Mouse (Mus musculus) CH12.LX (cell line): ENCODE data around the gene Adam8. TPM values are rescaled to one million over a fixed set of nuclear protein-coding genes. Genes with fewer than 3 reads are reported as not detected.

Experiments used
- DNase-seq: peaks from one replicate; pipeline ENCODE4 v3.0.0-alpha.2; 2013; ENCODE audit errors: extremely low read depth
- H3K27ac ChIP-seq: 2 replicates; pipeline ENCODE4 v1.5.1; 2012; ENCODE audit warnings: low read depth, mild to moderate bottlenecking, control low read depth, moderate library complexity; ENCODE audit not compliant: insufficient read depth
- H3K27me3 ChIP-seq: replicated peaks from 2 replicates; pipeline ENCODE3; 2012; ENCODE audit warnings: inconsistent platforms
- H3K36me3 ChIP-seq, 2 experiments: replicated peaks in 1 of 2; 2 replicates each; pipeline versions ENCODE3 to v1.6.1; 2012; ENCODE audit warnings: inconsistent platforms in 1 of 2, low read length in 1 of 2, mild to moderate bottlenecking in 1 of 2, mixed read lengths in 1 of 2, moderate library complexity in 1 of 2; ENCODE audit not compliant: control insufficient read depth in 1 of 2, insufficient read depth in 1 of 2
- H3K4me1 ChIP-seq, 2 experiments: 2 replicates each; pipeline ENCODE4 v1.6.1; 2012; ENCODE audit warnings: inconsistent platforms in 1 of 2, moderate library complexity in 1 of 2; ENCODE audit not compliant: insufficient read depth in 2 of 2, control insufficient read depth in 1 of 2
- H3K4me2 ChIP-seq: 2 replicates; pipeline ENCODE4 v1.6.1; 2012; ENCODE audit warnings: low read depth, mild to moderate bottlenecking, control low read depth; ENCODE audit not compliant: poor library complexity, insufficient read depth, severe bottlenecking
- H3K4me3 ChIP-seq, 3 experiments: fragments of 150-350 bp in 1 of 3; sonication (generic) in 1 of 3; replicated peaks in 1 of 3; 2 replicates each; pipeline versions ENCODE3 to v1.5.1; 2011 to 2012; ENCODE audit warnings: low read depth in 2 of 3, low read length in 2 of 3, mild to moderate bottlenecking in 2 of 3, moderate library complexity in 2 of 3, control low read depth in 1 of 3, improper control_type of control experiment in 1 of 3, inconsistent platforms in 1 of 3, mixed read lengths in 1 of 3; ENCODE audit not compliant: poor library complexity in 1 of 3
- H3K79me2 ChIP-seq: replicated peaks from 2 replicates; pipeline ENCODE4 v1.6.1; 2012; ENCODE audit warnings: mild to moderate bottlenecking, moderate library complexity; ENCODE audit not compliant: control insufficient read depth, poor library complexity, insufficient read depth, severe bottlenecking; ENCODE audit errors: extremely low read depth
- H3K9ac ChIP-seq: 2 replicates; pipeline ENCODE4 v1.6.1; 2012; ENCODE audit warnings: low read depth, mild to moderate bottlenecking, control low read depth, moderate library complexity; ENCODE audit not compliant: insufficient read depth
- H3K9me3 ChIP-seq: replicated peaks from 2 replicates; pipeline ENCODE3; 2012; ENCODE audit warnings: low read length, inconsistent platforms, mixed read lengths
- CHD1 ChIP-seq: IDR thresholded peaks from 2 replicates; pipeline ENCODE4 v1.6.1; 2012; ENCODE audit warnings: low read depth, low read length, improper control_type of control experiment, inconsistent platforms
- CHD2 ChIP-seq: IDR thresholded peaks from 2 replicates; pipeline ENCODE4 v1.6.1; 2011; ENCODE audit warnings: low read length, improper control_type of control experiment
- E2F4 ChIP-seq: IDR thresholded peaks from 2 replicates; pipeline ENCODE4 v1.6.1; 2011; ENCODE audit warnings: low read depth, low read length, improper control_type of control experiment; ENCODE audit not compliant: insufficient replicate concordance
- EP300 ChIP-seq: IDR thresholded peaks from 2 replicates; pipeline ENCODE4 v1.6.1; 2011; ENCODE audit warnings: low read length, improper control_type of control experiment
- ETS1 ChIP-seq: conservative IDR thresholded peaks from 2 replicates; pipeline ENCODE4 v1.6.1; 2012; ENCODE audit warnings: low read depth, mild to moderate bottlenecking, inconsistent platforms, low read length, improper control_type of control experiment, moderate library complexity
- GABPA ChIP-seq: IDR thresholded peaks from 2 replicates; pipeline ENCODE4 v1.6.1; 2012; ENCODE audit warnings: low read depth, low read length, improper control_type of control experiment, inconsistent platforms; ENCODE audit not compliant: insufficient replicate concordance
- IRF4 ChIP-seq: IDR thresholded peaks from 2 replicates; pipeline ENCODE4 v1.6.1; 2014; ENCODE audit warnings: low read depth, mild to moderate bottlenecking, inconsistent platforms, low read length, improper control_type of control experiment
- JUN ChIP-seq: IDR thresholded peaks from 2 replicates; pipeline ENCODE4 v1.6.1; 2011; ENCODE audit warnings: low read depth, mild to moderate bottlenecking, low read length, improper control_type of control experiment, moderate library complexity; ENCODE audit not compliant: insufficient read depth
- KAT2A ChIP-seq: IDR thresholded peaks from 2 replicates; pipeline ENCODE4 v1.6.1; 2012; ENCODE audit warnings: low read length, improper control_type of control experiment, inconsistent platforms; ENCODE audit not compliant: insufficient replicate concordance
- MEF2A ChIP-seq: IDR thresholded peaks from 2 replicates; pipeline ENCODE4 v1.6.1; 2014; ENCODE audit warnings: low read depth, mild to moderate bottlenecking, inconsistent platforms, low read length, improper control_type of control experiment, borderline replicate concordance
- MXI1 ChIP-seq: IDR thresholded peaks from 2 replicates; pipeline ENCODE4 v1.6.1; 2011; ENCODE audit warnings: mild to moderate bottlenecking, low read depth, low read length, improper control_type of control experiment
- MYC ChIP-seq: IDR thresholded peaks from 2 replicates; pipeline ENCODE4 v1.6.1; 2011; ENCODE audit warnings: low read depth, mild to moderate bottlenecking, improper control_type of control experiment, low read length
- NELFE ChIP-seq: IDR thresholded peaks from 2 replicates; pipeline ENCODE4 v1.6.1; 2011; ENCODE audit warnings: low read depth, low read length, improper control_type of control experiment
- SIN3A ChIP-seq: IDR thresholded peaks from 2 replicates; pipeline ENCODE4 v1.6.1; 2012; ENCODE audit warnings: low read length, improper control_type of control experiment, inconsistent platforms
- SMC3 ChIP-seq: IDR thresholded peaks from 2 replicates; pipeline ENCODE4 v1.6.1; 2011; ENCODE audit warnings: low read depth, low read length, improper control_type of control experiment
- TCF12 ChIP-seq: IDR thresholded peaks from 2 replicates; pipeline ENCODE4 v1.6.1; 2014; ENCODE audit warnings: low read depth, mild to moderate bottlenecking, inconsistent platforms, low read length, improper control_type of control experiment
- UBTF ChIP-seq: IDR thresholded peaks from 2 replicates; pipeline ENCODE4 v1.6.1; 2012; ENCODE audit warnings: low read depth, mild to moderate bottlenecking, inconsistent platforms, low read length, improper control_type of control experiment, moderate library complexity
- USF2 ChIP-seq: conservative IDR thresholded peaks from 2 replicates; pipeline ENCODE4 v1.6.1; 2011; ENCODE audit warnings: low read depth, low read length, improper control_type of control experiment
- ZKSCAN1 ChIP-seq: IDR thresholded peaks from 2 replicates; pipeline ENCODE4 v1.6.1; 2012; ENCODE audit warnings: low read depth, inconsistent platforms, low read length, improper control_type of control experiment, borderline replicate concordance
- ZMIZ1 ChIP-seq: IDR thresholded peaks from 2 replicates; pipeline ENCODE4 v1.6.1; 2012; ENCODE audit warnings: low read depth, mild to moderate bottlenecking, inconsistent platforms, low read length, improper control_type of control experiment
- dilution Hi-C: fragments of 300-500 bp; cut with MboI; formaldehyde crosslinking; loops from 2 replicates; pipeline ENCODE4 v1.14.3; 2020; ENCODE audit warnings: low sequenced_read_pairs; ENCODE audit not compliant: extremely low pct_unique_long_range_greater_than_20kb, extremely low pct_ligation_motif_present
- in situ Hi-C: fragments of 300-500 bp; cut with MboI; formaldehyde crosslinking; loops from 3 replicates; pipeline ENCODE4 v1.14.3; 2019; ENCODE audit warnings: low sequenced_read_pairs, low pct_ligation_motif_present, low pct_unique_long_range_greater_than_20kb, mixed read lengths
- polyA plus RNA-seq: library from polyadenylated mRNA; unstranded; fragments of >175 nt; gene quantifications from 2 replicates; pipeline ENCODE4 v1.2.1, GENCODE M21; 2012; ENCODE audit warnings: low read depth; ENCODE audit not compliant: insufficient read length
- total RNA-seq, 2 experiments: library from RNA; depleted of rRNA; stranded (reverse); fragments of 300-350 nt in 1 of 2; fragments of >200 nt in 1 of 2; gene quantifications; 2 replicates each; pipeline ENCODE4 v1.2.3; 2012 to 2014

Adam8 gene
- total and polyA plus RNA-seq, 3 experiments: 46.3 to 63.7 (median 46.5) TPM

DNA sequence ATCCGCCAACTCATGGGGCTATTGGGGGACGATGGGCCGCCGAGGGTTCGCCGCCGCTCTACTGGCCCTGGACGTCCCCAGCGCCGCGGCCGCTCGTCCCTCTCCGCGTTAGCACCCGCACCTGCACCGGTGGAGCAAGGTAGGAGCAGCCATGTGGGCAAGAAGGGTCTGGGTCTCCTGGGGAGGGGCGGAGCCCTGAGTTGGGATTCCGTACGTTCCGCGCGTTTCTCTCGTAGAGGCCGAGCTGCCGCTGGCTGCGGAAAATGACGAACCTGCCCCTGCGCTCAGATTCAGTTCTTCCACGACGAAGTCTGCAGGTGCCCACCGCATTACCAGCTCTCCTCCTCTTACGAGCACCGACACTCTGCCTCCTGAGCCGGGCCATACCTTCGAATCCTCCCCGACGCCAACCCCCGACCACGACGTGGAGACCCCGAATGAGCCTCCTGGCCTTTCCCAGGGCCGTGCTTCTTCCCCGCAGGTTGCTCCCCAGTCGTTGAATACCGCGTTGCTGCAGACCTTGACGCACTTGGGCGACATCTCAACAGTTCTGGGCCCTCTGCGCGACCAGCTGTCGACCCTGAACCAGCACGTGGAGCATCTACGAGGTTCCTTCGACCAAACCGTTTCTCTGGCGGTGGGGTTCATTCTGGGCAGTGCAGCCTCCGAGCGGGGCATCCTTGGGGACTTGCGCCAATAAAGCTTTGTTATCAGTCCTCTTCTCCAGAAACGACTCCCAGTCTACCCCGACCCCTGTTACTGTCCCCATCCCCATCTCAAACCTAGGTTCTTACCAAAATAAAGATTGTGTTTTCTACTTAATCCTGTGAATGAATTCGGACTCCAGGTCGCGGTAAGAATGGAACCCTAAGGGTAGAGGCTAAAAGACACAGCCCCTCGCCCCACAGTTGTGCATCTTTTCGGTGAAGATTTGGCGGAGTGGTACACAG, 47.8 kb downstream of the Adam8 start:
- Histone ChIP-seq H3K9me3 (peaks cover 17% of the 10 kb centered on the region), H3K4me2 (no peak overlapping the region), H3K4me1 (peaks cover 5 to 52% of the 10 kb centered on the region in 2 experiments), H3K27me3 (no peaks in the 10 kb centered on the region), H3K36me3 (peaks cover 0 to 28% of the 10 kb centered on the region in 2 experiments), H3K79me2 (no peaks in the 10 kb centered on the region), H3K4me3 (no peak overlapping the region), H3K9ac (no peak overlapping the region), H3K27ac (no peak overlapping the region)
- TF ChIP-seq SIN3A (no peak), USF2 (no peak), ZKSCAN1 (no peak), EP300 (no peak), CHD2 (no peak), IRF4 (no peak), ETS1 (no peak), NELFE (no peak), MEF2A (no peak), CHD1 (no peak), JUN (no peak), MXI1 (no peak), UBTF (no peak), SMC3 (no peak), KAT2A (no peak), E2F4 (no peak), TCF12 (no peak), MYC (no peak), GABPA (no peak), ZMIZ1 (no peak)
- dilution Hi-C loops (no loop called here), in situ Hi-C loops (no loop called here)
- no peak for DNase-seq
